Mouse (Mus musculus) activated CD4-positive, CD25-positive, alpha-beta regulatory T cell (primary cell): ENCODE data around the gene Fnbp4. TPM values are rescaled to one million over a fixed set of nuclear protein-coding genes. Genes with fewer than 3 reads are reported as not detected.

Experiments
- polyA plus RNA-seq, 2 experiments: library from polyadenylated mRNA; unstranded; fragments of 100-300 nt; shearing (Covaris generic); gene quantifications; one replicate each; pipeline ENCODE4 v1.2.1; 2017

Gene Fnbp4
- 100 to 1,000 TPM; 168 to 202 TPM for polyA plus RNA-seq

DNA sequence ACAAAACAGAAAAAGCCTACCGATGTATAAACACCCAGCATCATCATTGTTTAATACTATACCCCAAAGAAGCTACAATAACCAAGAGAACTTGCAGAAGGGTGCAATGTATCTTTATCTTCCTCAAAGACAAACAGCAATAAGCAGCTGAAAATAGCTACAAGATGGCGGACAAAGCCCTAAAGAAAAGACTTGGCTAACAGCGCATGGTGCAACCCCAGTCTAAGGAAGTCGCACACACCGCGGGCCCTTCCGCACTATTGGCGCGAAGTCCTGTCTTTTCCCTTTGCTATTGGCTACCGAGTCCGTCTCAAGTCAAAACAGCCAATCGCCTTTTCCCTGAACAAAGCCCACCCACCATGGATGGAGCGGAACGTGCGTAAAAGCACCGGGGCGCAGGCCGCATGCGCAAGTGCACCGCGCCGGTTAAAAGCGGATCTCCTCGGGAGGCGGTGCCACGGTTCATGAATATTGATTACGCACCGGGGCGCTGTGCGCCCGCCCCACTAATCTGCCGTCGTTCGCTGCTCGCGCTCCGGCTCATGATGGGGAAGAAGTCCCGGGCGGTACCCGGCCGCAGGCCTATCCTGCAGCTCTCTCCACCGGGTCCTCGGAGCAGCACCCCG, at the start of gene Fnbp4:
Gene Fnbp4, plus strand, starts transcription at position 318 of the 626 bp plus-strand sequence.

DNA sequence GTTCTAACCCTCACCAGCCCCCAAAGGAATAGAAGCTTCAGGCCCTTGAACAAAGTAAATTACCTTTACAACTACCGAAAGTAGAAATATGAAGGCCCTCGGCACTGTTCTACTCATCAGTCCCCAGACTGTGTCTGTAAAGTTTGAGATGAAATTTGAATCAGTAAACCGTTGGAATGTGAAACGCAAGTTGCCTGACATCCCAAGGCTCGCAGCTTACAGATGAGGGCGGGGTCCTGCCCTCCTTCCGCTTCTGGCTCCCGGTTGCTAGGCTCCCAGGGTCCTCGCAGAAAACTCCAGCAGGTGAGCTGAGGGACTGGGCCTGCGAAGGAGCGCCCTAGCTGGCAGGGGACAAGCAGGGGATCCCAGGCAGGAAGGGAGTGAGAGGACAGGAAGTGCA, 37.3 kb downstream of the Fnbp4 start, which contains the start of gene Agbl2:
Gene Agbl2, plus strand, starts transcription at position 270 of the 400 bp plus-strand sequence.

Other genes starting within 250 kb of the Fnbp4 start
- 10 to 100 TPM in 1 of 2 experiments, 1 to 10 TPM in 1; 2.5 to 13.0 TPM for gene Ptprj, start 164.7 kb upstream of the Fnbp4 start, polyA plus RNA-seq
- gene Nup160, start 68.2 kb upstream of the Fnbp4 start, polyA plus RNA-seq, result 10 to 100 TPM; 23.6 to 36.4 TPM
- under 1 TPM in 1 of 2 experiments, not detected in 1; 0.05 TPM for gene Agbl2, start 37.4 kb downstream of the Fnbp4 start, polyA plus RNA-seq
- gene Mtch2, start 101.8 kb downstream of the Fnbp4 start, polyA plus RNA-seq, result 100 to 1,000 TPM; 133 to 138 TPM
- 1 to 10 TPM; 3.7 to 6.9 TPM for gene C1qtnf4, start 140.5 kb downstream of the Fnbp4 start, polyA plus RNA-seq
- gene Kbtbd4, start 159.4 kb downstream of the Fnbp4 start, polyA plus RNA-seq, result 10 to 100 TPM; 37.8 to 42.8 TPM
- 100 to 1,000 TPM; 140 to 182 TPM for gene Ndufs3, start 159.5 kb downstream of the Fnbp4 start, polyA plus RNA-seq
- 100 to 1,000 TPM in 1 of 2 experiments, 10 to 100 TPM in 1; 91.9 to 107 TPM for gene Celf1, start 195.0 kb downstream of the Fnbp4 start, polyA plus RNA-seq